Mouse (Mus musculus): ENCODE measurements around the gene Nkg7.

DNA sequence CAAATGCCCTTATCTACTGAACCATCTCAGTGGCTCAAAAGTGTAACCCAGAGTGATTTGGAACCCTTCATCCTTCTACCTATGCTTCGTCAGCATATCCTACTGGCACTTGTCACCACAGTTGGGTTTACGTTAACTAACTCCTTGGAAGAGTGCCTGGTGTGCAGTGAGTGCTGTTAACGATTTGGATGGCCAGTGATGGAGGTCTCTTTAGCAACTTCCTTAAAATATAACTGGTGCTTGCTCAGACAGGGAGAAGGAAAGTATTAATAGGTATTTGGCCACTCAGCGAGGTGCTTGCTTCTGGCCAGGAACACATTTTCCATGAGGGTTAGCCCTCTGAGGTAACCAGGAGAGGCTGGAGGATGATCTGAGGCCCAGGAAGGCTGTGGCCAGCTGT lies 10.9 kb downstream of the Nkg7 start:
- TF ChIP-seq CTCF (IDR thresholded peaks at IDR 0.05; ENCODE audit: borderline replicate concordance, extremely low read depth, insufficient read depth, insufficient read length), result no peak
- no peak for TF ChIP-seq POLR2A (IDR thresholded peaks at IDR 0.05; ENCODE audit: borderline replicate concordance, extremely low read depth, insufficient read depth, insufficient read length, poor library complexity, severe bottlenecking)

All from brain, embryonic 14.5 days (tissue).